Mouse (Mus musculus) CH12.LX (cell line): ENCODE measurements around the gene Ptger3. TPM values are rescaled to one million over a fixed set of nuclear protein-coding genes. Genes with fewer than 3 reads are reported as not detected.

Source experiments
- DNase-seq: peaks from one replicate; pipeline ENCODE4 v3.0.0-alpha.2; 2013; ENCODE audit errors: extremely low read depth
- H3K27ac ChIP-seq: 2 replicates; pipeline ENCODE4 v1.5.1; 2012; ENCODE audit warnings: low read depth, mild to moderate bottlenecking, control low read depth, moderate library complexity; ENCODE audit not compliant: insufficient read depth
- H3K27me3 ChIP-seq: replicated peaks from 2 replicates; pipeline ENCODE3; 2012; ENCODE audit warnings: inconsistent platforms
- H3K36me3 ChIP-seq, 2 experiments: replicated peaks in 1 of 2; 2 replicates each; pipeline versions ENCODE3 to v1.6.1; 2012; ENCODE audit warnings: inconsistent platforms in 1 of 2, low read length in 1 of 2, mild to moderate bottlenecking in 1 of 2, mixed read lengths in 1 of 2, moderate library complexity in 1 of 2; ENCODE audit not compliant: control insufficient read depth in 1 of 2, insufficient read depth in 1 of 2
- H3K4me1 ChIP-seq, 2 experiments: 2 replicates each; pipeline ENCODE4 v1.6.1; 2012; ENCODE audit warnings: inconsistent platforms in 1 of 2, moderate library complexity in 1 of 2; ENCODE audit not compliant: insufficient read depth in 2 of 2, control insufficient read depth in 1 of 2
- H3K4me2 ChIP-seq: 2 replicates; pipeline ENCODE4 v1.6.1; 2012; ENCODE audit warnings: low read depth, mild to moderate bottlenecking, control low read depth; ENCODE audit not compliant: poor library complexity, insufficient read depth, severe bottlenecking
- H3K4me3 ChIP-seq, 3 experiments: fragments of 150-350 bp in 1 of 3; sonication (generic) in 1 of 3; replicated peaks in 1 of 3; 2 replicates each; pipeline versions ENCODE3 to v1.5.1; 2011 to 2012; ENCODE audit warnings: low read depth in 2 of 3, low read length in 2 of 3, mild to moderate bottlenecking in 2 of 3, moderate library complexity in 2 of 3, control low read depth in 1 of 3, improper control_type of control experiment in 1 of 3, inconsistent platforms in 1 of 3, mixed read lengths in 1 of 3; ENCODE audit not compliant: poor library complexity in 1 of 3
- H3K79me2 ChIP-seq: replicated peaks from 2 replicates; pipeline ENCODE4 v1.6.1; 2012; ENCODE audit warnings: mild to moderate bottlenecking, moderate library complexity; ENCODE audit not compliant: control insufficient read depth, poor library complexity, insufficient read depth, severe bottlenecking; ENCODE audit errors: extremely low read depth
- H3K9ac ChIP-seq: 2 replicates; pipeline ENCODE4 v1.6.1; 2012; ENCODE audit warnings: low read depth, mild to moderate bottlenecking, control low read depth, moderate library complexity; ENCODE audit not compliant: insufficient read depth
- H3K9me3 ChIP-seq: replicated peaks from 2 replicates; pipeline ENCODE3; 2012; ENCODE audit warnings: low read length, inconsistent platforms, mixed read lengths
- BHLHE40 ChIP-seq: IDR thresholded peaks from 2 replicates; pipeline ENCODE4 v1.6.1; 2011; ENCODE audit warnings: mild to moderate bottlenecking, low read depth, low read length, improper control_type of control experiment
- CHD1 ChIP-seq: IDR thresholded peaks from 2 replicates; pipeline ENCODE4 v1.6.1; 2012; ENCODE audit warnings: low read depth, low read length, improper control_type of control experiment, inconsistent platforms
- CHD2 ChIP-seq: IDR thresholded peaks from 2 replicates; pipeline ENCODE4 v1.6.1; 2011; ENCODE audit warnings: low read length, improper control_type of control experiment
- CTCF ChIP-seq, 2 experiments: IDR thresholded peaks in 1 of 2; conservative IDR thresholded peaks in 1 of 2; 2 replicates each; pipeline ENCODE4 v1.5.1; 2011 to 2012; ENCODE audit warnings: low read depth in 2 of 2, low read length in 2 of 2, improper control_type of control experiment in 1 of 2, inconsistent platforms in 1 of 2, mild to moderate bottlenecking in 1 of 2, moderate library complexity in 1 of 2
- ELF1 ChIP-seq: IDR thresholded peaks from 2 replicates; pipeline ENCODE4 v1.6.1; 2014; ENCODE audit warnings: low read depth, mild to moderate bottlenecking, inconsistent platforms, low read length, improper control_type of control experiment
- EP300 ChIP-seq: IDR thresholded peaks from 2 replicates; pipeline ENCODE4 v1.6.1; 2011; ENCODE audit warnings: low read length, improper control_type of control experiment
- HCFC1 ChIP-seq: IDR thresholded peaks from 2 replicates; pipeline ENCODE4 v1.6.1; 2012; ENCODE audit warnings: low read depth, mild to moderate bottlenecking, inconsistent platforms, low read length, improper control_type of control experiment
- IRF4 ChIP-seq: IDR thresholded peaks from 2 replicates; pipeline ENCODE4 v1.6.1; 2014; ENCODE audit warnings: low read depth, mild to moderate bottlenecking, inconsistent platforms, low read length, improper control_type of control experiment
- JUN ChIP-seq: IDR thresholded peaks from 2 replicates; pipeline ENCODE4 v1.6.1; 2011; ENCODE audit warnings: low read depth, mild to moderate bottlenecking, low read length, improper control_type of control experiment, moderate library complexity; ENCODE audit not compliant: insufficient read depth
- JUND ChIP-seq: conservative IDR thresholded peaks from 2 replicates; pipeline ENCODE4 v1.6.1; 2011; ENCODE audit warnings: low read depth, low read length, improper control_type of control experiment
- MAFK ChIP-seq: IDR thresholded peaks from 2 replicates; pipeline ENCODE4 v1.6.1; 2011; ENCODE audit warnings: low read length, improper control_type of control experiment; ENCODE audit not compliant: insufficient replicate concordance
- MEF2A ChIP-seq: IDR thresholded peaks from 2 replicates; pipeline ENCODE4 v1.6.1; 2014; ENCODE audit warnings: low read depth, mild to moderate bottlenecking, inconsistent platforms, low read length, improper control_type of control experiment, borderline replicate concordance
- MXI1 ChIP-seq: IDR thresholded peaks from 2 replicates; pipeline ENCODE4 v1.6.1; 2011; ENCODE audit warnings: mild to moderate bottlenecking, low read depth, low read length, improper control_type of control experiment
- MYC ChIP-seq: IDR thresholded peaks from 2 replicates; pipeline ENCODE4 v1.6.1; 2011; ENCODE audit warnings: low read depth, mild to moderate bottlenecking, improper control_type of control experiment, low read length
- NELFE ChIP-seq: IDR thresholded peaks from 2 replicates; pipeline ENCODE4 v1.6.1; 2011; ENCODE audit warnings: low read depth, low read length, improper control_type of control experiment
- NRF1 ChIP-seq: IDR thresholded peaks from 2 replicates; pipeline ENCODE4 v1.6.1; 2014; ENCODE audit warnings: low read depth, mild to moderate bottlenecking, inconsistent platforms, low read length, improper control_type of control experiment, moderate library complexity
- PAX5 ChIP-seq: IDR thresholded peaks from 2 replicates; pipeline ENCODE4 v1.6.1; 2012; ENCODE audit warnings: low read length, inconsistent platforms, mixed read lengths
- POLR2A ChIP-seq: IDR thresholded peaks from 2 replicates; pipeline ENCODE4 v1.6.1; 2011; ENCODE audit warnings: low read depth, mild to moderate bottlenecking, improper control_type of control experiment, low read length
- RAD21 ChIP-seq: IDR thresholded peaks from 2 replicates; pipeline ENCODE4 v1.6.1; 2011; ENCODE audit warnings: low read depth, mild to moderate bottlenecking, low read length, improper control_type of control experiment, moderate library complexity
- RCOR1 ChIP-seq: conservative IDR thresholded peaks from 2 replicates; pipeline ENCODE4 v1.6.1; 2012; ENCODE audit warnings: low read depth, mild to moderate bottlenecking, inconsistent platforms, low read length, improper control_type of control experiment
- SIN3A ChIP-seq: IDR thresholded peaks from 2 replicates; pipeline ENCODE4 v1.6.1; 2012; ENCODE audit warnings: low read length, improper control_type of control experiment, inconsistent platforms
- SMC3 ChIP-seq: IDR thresholded peaks from 2 replicates; pipeline ENCODE4 v1.6.1; 2011; ENCODE audit warnings: low read depth, low read length, improper control_type of control experiment
- TBP ChIP-seq: conservative IDR thresholded peaks from 2 replicates; pipeline ENCODE4 v1.6.1; 2011; ENCODE audit warnings: low read depth, low read length, improper control_type of control experiment
- TCF12 ChIP-seq: IDR thresholded peaks from 2 replicates; pipeline ENCODE4 v1.6.1; 2014; ENCODE audit warnings: low read depth, mild to moderate bottlenecking, inconsistent platforms, low read length, improper control_type of control experiment
- UBTF ChIP-seq: IDR thresholded peaks from 2 replicates; pipeline ENCODE4 v1.6.1; 2012; ENCODE audit warnings: low read depth, mild to moderate bottlenecking, inconsistent platforms, low read length, improper control_type of control experiment, moderate library complexity
- USF1 ChIP-seq: IDR thresholded peaks from 2 replicates; pipeline ENCODE4 v1.6.1; 2014; ENCODE audit warnings: low read depth, mild to moderate bottlenecking, inconsistent platforms, low read length, improper control_type of control experiment
- USF2 ChIP-seq: conservative IDR thresholded peaks from 2 replicates; pipeline ENCODE4 v1.6.1; 2011; ENCODE audit warnings: low read depth, low read length, improper control_type of control experiment
- ZC3H11A ChIP-seq: IDR thresholded peaks from 2 replicates; pipeline ENCODE4 v1.6.1; 2012; ENCODE audit warnings: low read depth, mild to moderate bottlenecking, inconsistent platforms, low read length, improper control_type of control experiment
- ZKSCAN1 ChIP-seq: IDR thresholded peaks from 2 replicates; pipeline ENCODE4 v1.6.1; 2012; ENCODE audit warnings: low read depth, inconsistent platforms, low read length, improper control_type of control experiment, borderline replicate concordance
- dilution Hi-C: fragments of 300-500 bp; cut with MboI; formaldehyde crosslinking; loops from 2 replicates; pipeline ENCODE4 v1.14.3; 2020; ENCODE audit warnings: low sequenced_read_pairs; ENCODE audit not compliant: extremely low pct_unique_long_range_greater_than_20kb, extremely low pct_ligation_motif_present
- in situ Hi-C: fragments of 300-500 bp; cut with MboI; formaldehyde crosslinking; loops from 3 replicates; pipeline ENCODE4 v1.14.3; 2019; ENCODE audit warnings: low sequenced_read_pairs, low pct_ligation_motif_present, low pct_unique_long_range_greater_than_20kb, mixed read lengths
- polyA plus RNA-seq: library from polyadenylated mRNA; unstranded; fragments of >175 nt; gene quantifications from 2 replicates; pipeline ENCODE4 v1.2.1, GENCODE M21; 2012; ENCODE audit warnings: low read depth; ENCODE audit not compliant: insufficient read length
- total RNA-seq, 2 experiments: library from RNA; depleted of rRNA; stranded (reverse); fragments of 300-350 nt in 1 of 2; fragments of >200 nt in 1 of 2; gene quantifications; 2 replicates each; pipeline ENCODE4 v1.2.3; 2012 to 2014

Ptger3 gene
- total and polyA plus RNA-seq, 3 experiments = 0.06 TPM; not detected in 2

DNA sequence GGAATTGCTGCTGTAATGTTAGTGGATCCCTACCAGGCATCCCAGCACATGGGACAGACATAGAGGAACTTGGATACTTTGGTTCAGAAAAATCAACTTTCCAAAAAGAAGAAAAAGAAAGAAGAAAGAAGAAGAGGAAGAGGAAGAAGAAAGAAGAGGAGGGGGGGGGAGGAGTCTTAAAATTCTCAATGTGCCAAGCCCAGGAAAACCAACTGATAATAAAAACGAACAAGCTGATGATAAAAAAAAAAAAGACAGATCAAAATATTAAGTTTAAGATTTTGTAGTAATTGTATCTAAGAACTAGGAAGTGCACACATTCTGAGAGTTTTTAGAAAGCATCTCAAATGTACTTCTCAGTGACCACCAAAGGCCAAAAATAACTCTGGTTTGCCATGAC, 10.2 kb downstream of the Ptger3 start:
- H3K36me3 ChIP-seq = no peaks in the 10 kb centered on the region
- no peaks in the 10 kb centered on the region for H3K9me3 ChIP-seq
- dilution Hi-C loops = no loop called here
- H3K4me1 ChIP-seq = peaks cover 0 to 40% of the 10 kb centered on the region in 2 experiments; a peak in 2 of 4 replicates
- no peak overlapping the region for H3K9ac ChIP-seq
- no peak overlapping the region for H3K27ac ChIP-seq
- H3K27me3 ChIP-seq = no peaks in the 10 kb centered on the region
- H3K4me3 ChIP-seq = no peak overlapping the region
- TF ChIP-seq NRF1 (no peak), TBP (no peak), PAX5 (no peak), SIN3A (no peak), RAD21 (no peak), CHD2 (no peak), IRF4 (no peak), POLR2A (no peak), CTCF (conservative IDR thresholded peaks at IDR 0.05 in 1 of 2, IDR thresholded peaks at IDR 0.05 in 1 of 2; ENCODE audit: low read depth in 2 of 2, low read length in 2 of 2) (no peak), JUN (no peak), RCOR1 (no peak), MYC (no peak), CHD1 (no peak), NELFE (no peak), USF1 (no peak), ELF1 (no peak), USF2 (no peak)
- no peaks in the 10 kb centered on the region for H3K79me2 ChIP-seq
- no peak for DNase-seq
- no peak overlapping the region for H3K4me2 ChIP-seq
- in situ Hi-C loops = loop anchor here (10.0 kb wide), 1 partner anchor 48 kb away; no protein-coding TSS in a partner anchor

DNA sequence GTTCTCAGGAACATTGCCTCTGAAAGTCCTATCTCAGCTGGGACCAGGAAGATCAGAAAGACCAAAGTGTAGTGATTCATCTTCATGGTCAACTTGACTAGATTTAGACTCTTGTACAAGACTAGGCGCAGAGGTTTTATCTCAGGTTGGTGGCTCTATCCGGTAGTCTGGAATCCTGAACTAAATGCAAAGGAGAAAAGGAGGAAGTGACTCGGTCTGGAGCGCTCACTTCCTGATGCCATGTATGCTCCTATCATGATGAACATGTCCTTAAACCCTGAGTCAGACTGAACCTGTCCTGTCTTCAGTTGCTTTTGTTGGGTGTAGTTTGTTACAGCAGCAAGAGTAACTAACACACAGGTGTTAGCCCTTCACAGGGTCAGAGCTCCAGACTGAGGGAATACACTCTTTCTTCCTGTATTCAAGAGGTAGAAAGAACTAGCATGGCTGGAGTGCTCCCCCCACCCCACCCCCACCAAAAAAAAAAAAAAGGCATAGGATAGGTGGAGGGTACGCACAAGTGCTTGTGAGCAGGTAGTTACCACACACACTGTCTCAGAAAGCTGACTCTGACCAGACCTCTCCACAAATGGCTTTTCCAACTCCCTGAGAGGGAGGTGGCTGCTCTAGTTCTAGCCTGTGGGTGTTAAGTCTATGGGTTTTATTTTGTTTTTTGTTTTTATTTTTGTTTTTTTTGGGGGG, 11.9 kb downstream of the Ptger3 start:
- dilution Hi-C loops (no loop called here), in situ Hi-C loops (loop anchor here (10.0 kb wide), 1 partner anchor 46 kb away; no protein-coding TSS in a partner anchor)
- H3K9ac ChIP-seq = no peak overlapping the region
- H3K9me3 ChIP-seq = no peaks in the 10 kb centered on the region
- no peak overlapping the region for H3K27ac ChIP-seq
- H3K79me2 ChIP-seq = no peaks in the 10 kb centered on the region
- no peak overlapping the region for H3K4me3 ChIP-seq
- H3K4me2 ChIP-seq = no peak overlapping the region
- TF ChIP-seq ELF1 = no peak
- no peak for TF ChIP-seq RAD21
- TF ChIP-seq MAFK = no peak
- no peak for TF ChIP-seq MXI1
- no peak for TF ChIP-seq POLR2A
- no peak for TF ChIP-seq BHLHE40
- TF ChIP-seq UBTF = no peak
- TF ChIP-seq TBP = no peak
- TF ChIP-seq HCFC1 = no peak
- TF ChIP-seq TCF12 = no peak
- no peak for TF ChIP-seq EP300
- TF ChIP-seq SMC3 = no peak
- no peak for TF ChIP-seq ZKSCAN1
- TF ChIP-seq ZC3H11A = no peak
- TF ChIP-seq NRF1 = no peak
- TF ChIP-seq IRF4 = no peak
- TF ChIP-seq USF1 = no peak
- TF ChIP-seq MEF2A = no peak
- no peak for TF ChIP-seq MYC
- TF ChIP-seq JUND = no peak
- no peaks in the 10 kb centered on the region for H3K27me3 ChIP-seq
- H3K4me1 ChIP-seq = peaks cover 0 to 26% of the 10 kb centered on the region in 2 experiments; a peak in 2 of 4 replicates
- no peaks in the 10 kb centered on the region for H3K36me3 ChIP-seq
- DNase-seq = no peak
